ENCODE assay signal across 8 mouse cellular contexts in the genomic region with DNA sequence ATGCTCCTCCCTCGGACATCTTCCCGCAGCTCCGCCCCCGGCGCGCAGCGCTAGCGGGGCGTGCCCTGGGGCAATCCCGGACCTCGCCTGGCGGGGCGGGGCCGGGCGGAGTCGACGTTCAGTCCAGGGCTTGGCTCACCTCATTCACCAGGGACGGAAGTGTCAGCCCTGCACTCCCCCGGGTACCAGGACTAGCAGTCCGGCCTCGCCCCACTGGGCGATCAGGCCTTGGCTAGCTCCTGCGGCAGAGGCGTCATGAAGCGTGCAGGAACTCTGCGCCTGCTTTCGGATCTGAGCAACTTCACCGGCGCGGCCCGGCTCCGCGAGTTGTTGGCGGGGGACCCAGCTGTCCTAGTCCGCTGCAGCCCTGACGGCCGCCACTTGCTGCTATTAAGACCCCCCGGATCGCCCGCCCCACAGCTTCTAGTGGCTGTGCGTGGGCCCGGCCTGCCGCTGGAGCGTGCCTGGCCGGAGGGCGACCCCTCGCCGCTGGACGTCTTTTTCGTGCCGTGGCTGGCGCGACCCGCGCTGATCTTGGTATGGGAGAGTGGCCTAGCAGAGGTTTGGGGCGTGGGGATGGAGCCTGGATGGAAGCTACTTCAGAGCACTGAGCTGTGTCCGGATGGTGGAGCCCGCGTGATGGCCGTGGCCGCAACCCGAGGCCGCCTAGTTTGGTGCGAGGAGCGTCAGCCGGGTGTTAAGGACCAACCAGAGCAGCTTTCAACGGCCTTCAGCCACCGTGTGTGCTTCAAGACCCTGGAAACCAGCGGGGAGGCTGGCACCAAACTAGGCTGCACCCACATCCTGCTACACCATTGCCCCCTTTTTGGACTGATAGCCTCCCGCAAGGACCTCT. TPM values are rescaled to one million over a fixed set of nuclear protein-coding genes. Genes with fewer than 3 reads are reported as not detected.
DNase-seq lines count a peak whose midpoint lies in the region; ATAC-seq and TF ChIP-seq lines count a peak whose summit lies in the region.

A gene (plus strand): TSS at position 138 of the 856 bp plus-strand sequence.

- peaks cover 25 to 48% of the 10 kb centered on the region in 2 experiments for H3K4me1 ChIP-seq in CH12.LX (ENCODE audit: control insufficient read depth in 1 of 2, insufficient read depth in 2 of 2)
- peaks cover 21% of the 10 kb centered on the region for H3K4me1 ChIP-seq in forebrain, embryonic 12.5 days
- peaks cover 22% of the 10 kb centered on the region for H3K4me1 ChIP-seq in liver, embryonic 16.5 days (ENCODE audit: control insufficient read depth, low read depth, low read length)
- peaks cover 16% of the 10 kb centered on the region for H3K4me1 ChIP-seq in neural tube, embryonic 12.5 days

- in situ Hi-C loops in CH12.LX (cut with MboI; ENCODE audit: low pct_ligation_motif_present, low pct_unique_long_range_greater_than_20kb, low sequenced_read_pairs), result loop anchor here (25.0 kb wide), 1 partner anchor 441 kb away; a partner anchor contains a TSS

- H3K27me3 ChIP-seq in CH12.LX (replicated peaks), result no peaks in the 10 kb centered on the region
- H3K27me3 ChIP-seq in forebrain, embryonic 12.5 days, result peaks cover 42% of the 10 kb centered on the region
- H3K27me3 ChIP-seq in liver, embryonic 16.5 days (ENCODE audit: control insufficient read depth, insufficient read depth, low read depth, low read length), result no peaks in the 10 kb centered on the region
- peaks cover 17% of the 10 kb centered on the region for H3K27me3 ChIP-seq in neural tube, embryonic 12.5 days (replicated peaks)

- TF ChIP-seq CTCF in CH12.LX (conservative IDR thresholded peaks at IDR 0.05 in 1 of 2, IDR thresholded peaks at IDR 0.05 in 1 of 2; ENCODE audit: low read depth in 2 of 2, low read length in 2 of 2), result no peak

- H3K4me3 ChIP-seq in CH12.LX (replicated peaks in 1 of 3; ENCODE audit: low read depth in 2 of 3, low read length in 2 of 3, poor library complexity in 1 of 3), result peak within 1 kb of the TSS; percentile 80 to 92 (median 91)
- peak within 1 kb of the TSS; percentile 55 for H3K4me3 ChIP-seq in forebrain, embryonic 12.5 days (replicated peaks)
- peak within 1 kb of the TSS; percentile 74 for H3K4me3 ChIP-seq in liver, embryonic 16.5 days (ENCODE audit: low read depth, low read length)
- H3K4me3 ChIP-seq in neural tube, embryonic 12.5 days, result peak within 1 kb of the TSS; percentile 53

- no peak for TF ChIP-seq EP300 in CH12.LX (IDR thresholded peaks at IDR 0.05; ENCODE audit: low read length)

- 1% methylated on average over 70 of the region's 70 CpGs for WGBS in forebrain, embryonic 12.5 days
- 1% methylated on average over 68 of the region's 70 CpGs for WGBS in large intestine, adult 2 months
- under 1% methylated on average over 70 of the region's 70 CpGs for WGBS in liver, embryonic 16.5 days (ENCODE audit: insufficient replicate concordance)
- WGBS in neural tube, embryonic 12.5 days, result 2% methylated on average over 70 of the region's 70 CpGs

- peak within 1 kb of the TSS; percentile 69 for H3K4me2 ChIP-seq in CH12.LX (ENCODE audit: insufficient read depth, low read depth, poor library complexity, severe bottlenecking)
- H3K4me2 ChIP-seq in forebrain, embryonic 12.5 days, result peak within 1 kb of the TSS; percentile 96
- peak within 1 kb of the TSS; percentile 99 for H3K4me2 ChIP-seq in liver, embryonic 16.5 days (ENCODE audit: low read depth, low read length)
- peak within 1 kb of the TSS; percentile 97 for H3K4me2 ChIP-seq in neural tube, embryonic 12.5 days (replicated peaks)

- intact Hi-C loops in heart, postnatal 14 days (cut with DNase I), result no loop called here

- peaks cover 19% of the 10 kb centered on the region for H3K79me2 ChIP-seq in CH12.LX (replicated peaks; ENCODE audit: control insufficient read depth, extremely low read depth, insufficient read depth, poor library complexity, severe bottlenecking)

- no peaks in the 10 kb centered on the region for H3K9me3 ChIP-seq in CH12.LX (replicated peaks; ENCODE audit: low read length)
- no peaks in the 10 kb centered on the region for H3K9me3 ChIP-seq in forebrain, embryonic 12.5 days
- no peaks in the 10 kb centered on the region for H3K9me3 ChIP-seq in liver, embryonic 16.5 days (replicated peaks; ENCODE audit: control insufficient read depth, low read length)
- no peaks in the 10 kb centered on the region for H3K9me3 ChIP-seq in neural tube, embryonic 12.5 days

- peak; percentile 59; the same call in 1 of the 2 replicates for ATAC-seq in forebrain, embryonic 12.5 days (ENCODE audit: low FRiP score)
- peak; percentile 92 for ATAC-seq in liver, embryonic 16.5 days (ENCODE audit: low read depth)
- peak; percentile 77 for ATAC-seq in neural tube, embryonic 12.5 days (ENCODE audit: low FRiP score, low read depth)

- peak; percentile 91 for DNase-seq in CH12.LX (ENCODE audit: extremely low read depth)
- DNase-seq in c-Kit-positive CD71-positive TER-119-positive erythroid progenitor cells, embryonic 14.5 days (ENCODE audit: low spot score), result peak; percentile 79
- peak; percentile 90 to 91 for DNase-seq in heart, postnatal 14 days
- peak; percentile 70 for DNase-seq in large intestine, adult 2 months (ENCODE audit: low read depth, low spot score)
- DNase-seq in telencephalon, adult 2 months (ENCODE audit: low read depth, low spot score), result peak; percentile 24

- H3K9ac ChIP-seq in CH12.LX (ENCODE audit: insufficient read depth, low read depth), result peak within 1 kb of the TSS; percentile 82
- H3K9ac ChIP-seq in forebrain, embryonic 12.5 days, result peak within 1 kb of the TSS; percentile 72
- peak within 1 kb of the TSS; percentile 80 for H3K9ac ChIP-seq in liver, embryonic 16.5 days (ENCODE audit: low read depth, low read length)
- peak within 1 kb of the TSS; percentile 67 for H3K9ac ChIP-seq in neural tube, embryonic 12.5 days

- no peak for TF ChIP-seq RAD21 in CH12.LX (IDR thresholded peaks at IDR 0.05; ENCODE audit: low read depth, low read length)

- peak; percentile 86 for TF ChIP-seq POLR2A in CH12.LX (IDR thresholded peaks at IDR 0.05; ENCODE audit: low read depth, low read length)

- peak within 1 kb of the TSS; percentile 39; the same call in 1 of the 2 replicates for H3K27ac ChIP-seq in CH12.LX (ENCODE audit: insufficient read depth, low read depth)
- no peak within 1 kb of the TSS for H3K27ac ChIP-seq in forebrain, embryonic 12.5 days
- H3K27ac ChIP-seq in liver, embryonic 16.5 days (ENCODE audit: low read length), result peak within 1 kb of the TSS; percentile 59; the same call in 1 of the 2 replicates
- H3K27ac ChIP-seq in neural tube, embryonic 12.5 days, result no peak within 1 kb of the TSS

- dilution Hi-C loops in CH12.LX (cut with MboI; ENCODE audit: extremely low pct_ligation_motif_present, extremely low pct_unique_long_range_greater_than_20kb, low sequenced_read_pairs), result no loop called here

- peaks cover 0 to 27% of the 10 kb centered on the region in 2 experiments for H3K36me3 ChIP-seq in CH12.LX (replicated peaks in 1 of 2; ENCODE audit: control insufficient read depth in 1 of 2, insufficient read depth in 1 of 2, low read length in 1 of 2)
- H3K36me3 ChIP-seq in forebrain, embryonic 12.5 days (replicated peaks), result no peaks in the 10 kb centered on the region
- no peaks in the 10 kb centered on the region for H3K36me3 ChIP-seq in liver, embryonic 16.5 days (ENCODE audit: control insufficient read depth, insufficient read depth)
- H3K36me3 ChIP-seq in neural tube, embryonic 12.5 days, result no peaks in the 10 kb centered on the region

TF ChIP-seq in CH12.LX, 34 proteins besides CTCF, POLR2A, EP300 and RAD21 (continues in another document):
- TF ChIP-seq MEF2A (IDR thresholded peaks at IDR 0.05; ENCODE audit: borderline replicate concordance, low read depth, low read length), result peak; percentile 43; the same call in 1 of the 2 replicates
- TF ChIP-seq TCF12 (IDR thresholded peaks at IDR 0.05; ENCODE audit: low read depth, low read length), result peak; percentile 81
- TF ChIP-seq BHLHE40 (IDR thresholded peaks at IDR 0.05; ENCODE audit: low read depth, low read length), result no peak
- peak; percentile 14; the same call in 1 of the 2 replicates for TF ChIP-seq ETS1 (conservative IDR thresholded peaks at IDR 0.05; ENCODE audit: low read depth, low read length)
- TF ChIP-seq CHD1 (IDR thresholded peaks at IDR 0.05; ENCODE audit: low read depth, low read length), result no peak
- no peak for TF ChIP-seq USF2 (conservative IDR thresholded peaks at IDR 0.05; ENCODE audit: low read depth, low read length)
- no peak for TF ChIP-seq ZNF384 (IDR thresholded peaks at IDR 0.05; ENCODE audit: low read depth, low read length)
- TF ChIP-seq UBTF (IDR thresholded peaks at IDR 0.05; ENCODE audit: low read depth, low read length), result peak; percentile 90; the same call in 1 of the 2 replicates
- no peak for TF ChIP-seq JUN (IDR thresholded peaks at IDR 0.05; ENCODE audit: insufficient read depth, low read depth, low read length)
- TF ChIP-seq HCFC1 (IDR thresholded peaks at IDR 0.05; ENCODE audit: low read depth, low read length), result peak; percentile 76
- 0 out of 2 replicates have a peak, but pooled peaks have one; percentile 56 for TF ChIP-seq KAT2A (IDR thresholded peaks at IDR 0.05; ENCODE audit: insufficient replicate concordance, low read length)
- peak; percentile 81; the same call in 1 of the 2 replicates for TF ChIP-seq MXI1 (IDR thresholded peaks at IDR 0.05; ENCODE audit: low read depth, low read length)
- peak; percentile 63; the same call in 1 of the 2 replicates for TF ChIP-seq MAX (IDR thresholded peaks at IDR 0.05; ENCODE audit: low read length)
- TF ChIP-seq PAX5 (IDR thresholded peaks at IDR 0.05; ENCODE audit: low read length), result no peak
- TF ChIP-seq NRF1 (IDR thresholded peaks at IDR 0.05; ENCODE audit: low read depth, low read length), result peak; percentile 68
- no peak for TF ChIP-seq RCOR1 (conservative IDR thresholded peaks at IDR 0.05; ENCODE audit: low read depth, low read length)
- no peak for TF ChIP-seq ZC3H11A (IDR thresholded peaks at IDR 0.05; ENCODE audit: low read depth, low read length)
- TF ChIP-seq E2F4 (IDR thresholded peaks at IDR 0.05; ENCODE audit: insufficient replicate concordance, low read depth, low read length), result no peak
- peak; percentile 50; the same call in 1 of the 2 replicates for TF ChIP-seq POLR2AphosphoS2 (IDR thresholded peaks at IDR 0.05; ENCODE audit: low read depth, low read length)
- 0 out of 2 replicates have a peak, but pooled peaks have one; percentile 29 for TF ChIP-seq CHD2 (IDR thresholded peaks at IDR 0.05; ENCODE audit: low read length)

RNA-seq across cellular contexts. Expression of the gene that starts here (rescaled TPM):
- 10.5 and 10.6 TPM in 2 replicates for total RNA-seq in CH12.LX (2012; rRNA removed)
- total RNA-seq in CH12.LX (2014; rRNA removed), result 6.0 and 6.7 TPM in 2 replicates
- polyA plus RNA-seq in CH12.LX (2012; ENCODE audit: insufficient read length, low read depth), result 5.1 and 5.8 TPM in 2 replicates
- 2.7 TPM in 2 replicates for polyA plus RNA-seq in forebrain, embryonic 12.5 days (2016; fragmentation: Nextera tagmentation; extraction: Ambion mirVana)
- total RNA-seq in heart, postnatal 14 days (2021), result 1 to 10 TPM; 6.3 to 6.5 TPM
- polyA plus RNA-seq in large intestine, adult 2 months (2012; rRNA removed), result 3.9 and 4.3 TPM in 2 replicates
- 2.4 and 2.8 TPM in 2 replicates for polyA plus RNA-seq in liver, embryonic 16.5 days (2015; fragmentation: Nextera tagmentation; extraction: Ambion mirVana)
- polyA plus RNA-seq in neural tube, embryonic 12.5 days (2016; fragmentation: Nextera tagmentation; extraction: Ambion mirVana), result 4.3 and 5.2 TPM in 2 replicates

Comparison
In these comparisons a context has a peak if more than half of its experiments do, and no peak if none do; other contexts are left out.
1. DNase-seq: peak in every context shown above with its lines; median percentile 91 in CH12.LX; 90 in heart, postnatal 14 days; 79 in c-Kit-positive CD71-positive TER-119-positive erythroid progenitor cells, embryonic 14.5 days; 70 in large intestine, adult 2 months; 24 in telencephalon, adult 2 months.
2. H3K27ac ChIP-seq: peak in CH12.LX (single experiment) and liver, embryonic 16.5 days (single experiment); none in forebrain, embryonic 12.5 days (single experiment) and neural tube, embryonic 12.5 days (single experiment).
3. Peak in every context shown above with its lines, with median percentiles within 50 percentile points of each other: H3K4me2 ChIP-seq, H3K4me3 ChIP-seq, H3K9ac ChIP-seq and ATAC-seq.